Mouse (Mus musculus): ENCODE results near the gene 2310022B05Rik. TPM values are rescaled to one million over a fixed set of nuclear protein-coding genes. Genes with fewer than 3 reads are reported as not detected.

Gene 2310022B05Rik
- 10 to 100 TPM; 52.3 to 58.1 TPM for total RNA-seq (2021)

GRCm38 (mm10) chr8:124663112-124663873 lies at the start of gene 2310022B05Rik:
Gene 2310022B05Rik, minus strand, starts transcription at chr8:124663369.
- intact Hi-C loops (cut with DNase I), result loop anchor here (2.0 to 5.0 kb wide), 2 partner anchors 20 to 46 kb away; no protein-coding TSS in a partner anchor
- peak; percentile 77 to 78 for DNase-seq (ENCODE audit: low spot score in 2 of 2)

- no peak for DNase-seq (ENCODE audit: low spot score in 2 of 2)
- intact Hi-C loops (cut with DNase I), result no loop called here
Measured at GRCm38 (mm10) chr8:124705823-124706222, 42.7 kb upstream of the 2310022B05Rik start.

GRCm38 (mm10) chr8:124704376-124704775 lies 41.2 kb upstream of the 2310022B05Rik start:
- intact Hi-C loops (cut with DNase I), result no loop called here
- DNase-seq (ENCODE audit: low spot score in 2 of 2), result no peak

- DNase-seq (ENCODE audit: low spot score in 2 of 2), result no peak
- intact Hi-C loops (cut with DNase I), result no loop called here
Measured at GRCm38 (mm10) chr8:124703526-124703925, 40.4 kb upstream of the 2310022B05Rik start.

GRCm38 (mm10) chr8:124702183-124702582 lies 39.0 kb upstream of the 2310022B05Rik start:
- intact Hi-C loops (cut with DNase I), result no loop called here
- DNase-seq (ENCODE audit: low spot score in 2 of 2), result no peak

GRCm38 (mm10) chr8:124701023-124701422 lies 37.9 kb upstream of the 2310022B05Rik start:
- intact Hi-C loops (cut with DNase I), result no loop called here

GRCm38 (mm10) chr8:124700271-124700670 lies 37.1 kb upstream of the 2310022B05Rik start:
- DNase-seq (ENCODE audit: low spot score in 2 of 2), result no peak
- intact Hi-C loops (cut with DNase I), result no loop called here

More at GRCm38 (mm10) chr8:124701023-124701422, 37.9 kb upstream of the 2310022B05Rik start:
- no peak for DNase-seq (ENCODE audit: low spot score in 2 of 2)

- intact Hi-C loops (cut with DNase I), result no loop called here
- DNase-seq (ENCODE audit: low spot score in 2 of 2), result no peak
Measured at GRCm38 (mm10) chr8:124695424-124696100, 32.4 kb upstream of the 2310022B05Rik start.

GRCm38 (mm10) chr8:124691706-124692105 lies 28.5 kb upstream of the 2310022B05Rik start:
- DNase-seq (ENCODE audit: low spot score in 2 of 2), result no peak
- intact Hi-C loops (cut with DNase I), result no loop called here

- no peak for DNase-seq (ENCODE audit: low spot score in 2 of 2)
- intact Hi-C loops (cut with DNase I), result no loop called here
Measured at GRCm38 (mm10) chr8:124688899-124689298, 25.7 kb upstream of the 2310022B05Rik start.

- intact Hi-C loops (cut with DNase I), result no loop called here
- no peak for DNase-seq (ENCODE audit: low spot score in 2 of 2)
Measured at GRCm38 (mm10) chr8:124682218-124682617, 19.0 kb upstream of the 2310022B05Rik start.

- intact Hi-C loops (cut with DNase I), result no loop called here
Measured at GRCm38 (mm10) chr8:124681792-124682157, 18.6 kb upstream of the 2310022B05Rik start.

GRCm38 (mm10) chr8:124681077-124681791 lies 18.1 kb upstream of the 2310022B05Rik start:
- DNase-seq (ENCODE audit: low spot score in 2 of 2), result no peak
- intact Hi-C loops (cut with DNase I), result no loop called here

More at GRCm38 (mm10) chr8:124681792-124682157, 18.6 kb upstream of the 2310022B05Rik start:
- no peak for DNase-seq (ENCODE audit: low spot score in 2 of 2)

GRCm38 (mm10) chr8:124678246-124678645 lies 15.1 kb upstream of the 2310022B05Rik start:
- DNase-seq (ENCODE audit: low spot score in 2 of 2), result no peak
- intact Hi-C loops (cut with DNase I), result loop anchor here (5.0 kb wide), 1 partner anchor 131 kb away; no protein-coding TSS in a partner anchor

- intact Hi-C loops (cut with DNase I), result loop anchor here (1.0 to 5.0 kb wide), 2 partner anchors 60 to 130 kb away; no protein-coding TSS in a partner anchor
- peak; percentile 82 to 88 for DNase-seq (ENCODE audit: low spot score in 2 of 2)
Measured at GRCm38 (mm10) chr8:124677486-124677885, 14.3 kb upstream of the 2310022B05Rik start.

GRCm38 (mm10) chr8:124677078-124677477 lies 13.9 kb upstream of the 2310022B05Rik start:
- intact Hi-C loops (cut with DNase I), result loop anchor here (1.0 to 5.0 kb wide), 2 partner anchors 60 to 130 kb away; no protein-coding TSS in a partner anchor
- DNase-seq (ENCODE audit: low spot score in 2 of 2), result no peak

- intact Hi-C loops (cut with DNase I), result loop anchor here (1.0 to 5.0 kb wide), 2 partner anchors 59 to 129 kb away; no protein-coding TSS in a partner anchor
- DNase-seq (ENCODE audit: low spot score in 2 of 2), result no peak
Measured at GRCm38 (mm10) chr8:124676661-124677060, 13.5 kb upstream of the 2310022B05Rik start.

- intact Hi-C loops (cut with DNase I), result no loop called here
- DNase-seq (ENCODE audit: low spot score in 2 of 2), result no peak
Measured at GRCm38 (mm10) chr8:124672345-124672744, 9.2 kb upstream of the 2310022B05Rik start.

- DNase-seq (ENCODE audit: low spot score in 2 of 2), result no peak
- intact Hi-C loops (cut with DNase I), result no loop called here
Measured at GRCm38 (mm10) chr8:124668798-124669197, 5.6 kb upstream of the 2310022B05Rik start.

GRCm38 (mm10) chr8:124664414-124664813 lies 1.2 kb upstream of the 2310022B05Rik start:
- intact Hi-C loops (cut with DNase I), result loop anchor here (5.0 kb wide), 1 partner anchor 47 kb away; no protein-coding TSS in a partner anchor
- DNase-seq (ENCODE audit: low spot score in 2 of 2), result no peak
